Mouse (Mus musculus) left cerebral cortex, adult 2 months (tissue): Measurements from ENCODE around the gene Fgfr2. TPM values are rescaled to one million over a fixed set of nuclear protein-coding genes. Genes with fewer than 3 reads are reported as not detected.

Source experiments
- DNase-seq, 2 experiments: peaks; one replicate each; pipeline ENCODE4 v3.0.0; 2021 to 2022; ENCODE audit warnings: low spot score in 2 of 2, mixed read lengths in 1 of 2; ENCODE audit errors: extremely low spot score in 1 of 2
- H3K27ac ChIP-seq: fragments of 200-600 bp; 2 replicates; pipeline ENCODE4 v1.8.1; 2022
- H3K4me3 ChIP-seq: fragments of 200-600 bp; 2 replicates; pipeline ENCODE4 v1.8.1; 2022
- CTCF ChIP-seq: fragments of 200-600 bp; IDR thresholded peaks from 2 replicates; pipeline ENCODE4 v1.8.1; 2022; ENCODE audit warnings: antibody characterized with exemption, mild to moderate bottlenecking, moderate library complexity
- intact Hi-C: fragments of 180-260 bp; cut with DNase I; formaldehyde crosslinking; loops from one replicate; pipeline ENCODE4 v1.15.1; 2025
- total RNA-seq, 2 experiments: library from RNA; stranded (reverse); gene quantifications; 2 replicates each; pipeline ENCODE4 v1.2.3; 2021

The Fgfr2 gene
- total RNA-seq, 2 experiments from 2014 or later = 47.3 to 47.4 TPM

GRCm38 (mm10) chr7:132025591-132025990, 1097.6 kb downstream of the Fgfr2 start:
- Histone ChIP-seq H3K27ac (no peak overlapping the region), H3K4me3 (no peak overlapping the region)
- intact Hi-C loops = no loop called here
- DNase-seq = no peak
- TF ChIP-seq CTCF = no peak

GRCm38 (mm10) chr7:132015933-132016332, 1107.2 kb downstream of the Fgfr2 start:
- Histone ChIP-seq H3K27ac (no peak overlapping the region), H3K4me3 (no peak overlapping the region)
- no peak for TF ChIP-seq CTCF
- intact Hi-C loops = no loop called here
- no peak for DNase-seq

GRCm38 (mm10) chr7:132015193-132015592, 1108.0 kb downstream of the Fgfr2 start:
- TF ChIP-seq CTCF = no peak
- H3K27ac ChIP-seq = no peak overlapping the region
- intact Hi-C loops = no loop called here
- H3K4me3 ChIP-seq = no peak overlapping the region
- no peak for DNase-seq

GRCm38 (mm10) chr7:132013970-132014369, 1109.2 kb downstream of the Fgfr2 start:
- no peak for TF ChIP-seq CTCF
- no peak for DNase-seq

GRCm38 (mm10) chr7:132012969-132013679, 1110.0 kb downstream of the Fgfr2 start:
- no peak for DNase-seq
- intact Hi-C loops = no loop called here
- H3K27ac ChIP-seq = peak overlapping the region; percentile 6; the same call in 1 of the 2 replicates
- no peak overlapping the region for H3K4me3 ChIP-seq
- TF ChIP-seq CTCF = no peak

More at GRCm38 (mm10) chr7:132013970-132014369, 1109.2 kb downstream of the Fgfr2 start:
- Histone ChIP-seq H3K27ac (no peak overlapping the region), H3K4me3 (no peak overlapping the region)
- intact Hi-C loops = no loop called here

GRCm38 (mm10) chr7:132009002-132009401, 1114.1 kb downstream of the Fgfr2 start:
- no peak for TF ChIP-seq CTCF
- no peak overlapping the region for H3K27ac ChIP-seq

GRCm38 (mm10) chr7:132005996-132006696, 1117.0 kb downstream of the Fgfr2 start:
- no peak for TF ChIP-seq CTCF
- intact Hi-C loops = no loop called here

More at GRCm38 (mm10) chr7:132009002-132009401, 1114.1 kb downstream of the Fgfr2 start:
- no peak for DNase-seq
- no peak overlapping the region for H3K4me3 ChIP-seq
- intact Hi-C loops = no loop called here

GRCm38 (mm10) chr7:131992873-131993272, 1130.3 kb downstream of the Fgfr2 start:
- intact Hi-C loops = no loop called here
- H3K4me3 ChIP-seq = no peak overlapping the region
- no peak overlapping the region for H3K27ac ChIP-seq
- DNase-seq = no peak
- no peak for TF ChIP-seq CTCF

More at GRCm38 (mm10) chr7:132005996-132006696, 1117.0 kb downstream of the Fgfr2 start:
- DNase-seq = no peak
- Histone ChIP-seq H3K4me3 (no peak overlapping the region), H3K27ac (no peak overlapping the region; the same call in 1 of the 2 replicates)

GRCm38 (mm10) chr7:131992226-131992625, 1130.9 kb downstream of the Fgfr2 start:
- DNase-seq = no peak
- no peak overlapping the region for H3K27ac ChIP-seq
- intact Hi-C loops = no loop called here
- TF ChIP-seq CTCF = no peak
- H3K4me3 ChIP-seq = no peak overlapping the region

- no peak for DNase-seq
- intact Hi-C loops = no loop called here
- TF ChIP-seq CTCF = no peak
- Histone ChIP-seq H3K27ac (no peak overlapping the region), H3K4me3 (no peak overlapping the region)
These were observed 1134.1 kb downstream of the Fgfr2 start for GRCm38 (mm10) chr7:131989056-131989455.

GRCm38 (mm10) chr7:131978609-131979008, 1144.5 kb downstream of the Fgfr2 start:
- intact Hi-C loops = no loop called here
- DNase-seq = no peak
- no peak for TF ChIP-seq CTCF
- Histone ChIP-seq H3K4me3 (no peak overlapping the region), H3K27ac (no peak overlapping the region)

GRCm38 (mm10) chr7:131975867-131976266, 1147.3 kb downstream of the Fgfr2 start:
- Histone ChIP-seq H3K27ac (no peak overlapping the region), H3K4me3 (no peak overlapping the region)
- DNase-seq = no peak
- intact Hi-C loops = loop anchor here (2.0 kb wide), 1 partner anchor 237 kb away; no protein-coding TSS in a partner anchor
- no peak for TF ChIP-seq CTCF
